Mouse (Mus musculus) A20 (cell line): ENCODE data around the gene Clpx.
"Not testable (repeated sequence)": the region's sequence is repeated elsewhere in the genome, so short reads cannot be mapped to it uniquely, and the experiment has no call there.

Experiments
- DNase-seq: peaks from one replicate; pipeline ENCODE4 v3.0.0-alpha.2; 2011; ENCODE audit warnings: low read depth, low spot score

The Clpx gene

DNA sequence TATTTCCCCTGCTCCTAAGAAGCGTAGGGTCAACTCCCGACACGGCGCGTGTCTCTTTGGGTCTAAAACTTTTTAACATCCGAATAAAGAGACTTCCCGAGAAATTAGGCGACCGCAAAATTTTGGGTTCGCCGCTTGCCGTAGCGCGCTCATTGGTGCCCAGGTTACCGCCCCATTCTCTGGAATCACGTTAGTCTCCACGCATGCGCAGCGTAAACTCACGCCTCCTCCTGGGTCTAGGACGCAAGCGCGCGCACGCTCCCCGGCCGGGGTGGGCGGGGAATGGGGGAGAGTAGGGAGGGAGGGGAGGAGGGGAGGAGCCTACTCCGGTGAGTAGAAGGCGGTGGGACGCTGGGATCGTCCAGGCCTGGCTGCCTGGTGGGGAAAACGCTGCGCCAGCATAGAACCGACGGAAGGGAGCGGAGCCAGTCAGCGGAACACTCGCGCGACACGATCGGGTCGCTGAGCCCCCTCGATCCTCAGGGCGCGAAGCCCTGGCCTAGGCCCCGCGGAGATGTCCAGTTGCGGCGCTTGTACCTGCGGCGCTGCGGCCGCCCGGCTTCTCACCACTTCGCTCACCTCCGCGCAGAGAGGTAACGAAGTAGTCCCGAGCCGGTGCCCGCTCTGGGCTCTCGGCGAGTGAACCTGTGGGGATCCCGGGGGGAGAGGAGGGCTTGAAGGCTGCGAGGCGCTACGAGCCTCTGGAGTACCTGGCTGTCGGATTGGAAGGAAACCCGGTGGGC lies at the start of gene Clpx:
TSS of gene Clpx (plus strand) at position 288 of the 743 bp plus-strand sequence.
- peak; percentile 99 for DNase-seq

DNA sequence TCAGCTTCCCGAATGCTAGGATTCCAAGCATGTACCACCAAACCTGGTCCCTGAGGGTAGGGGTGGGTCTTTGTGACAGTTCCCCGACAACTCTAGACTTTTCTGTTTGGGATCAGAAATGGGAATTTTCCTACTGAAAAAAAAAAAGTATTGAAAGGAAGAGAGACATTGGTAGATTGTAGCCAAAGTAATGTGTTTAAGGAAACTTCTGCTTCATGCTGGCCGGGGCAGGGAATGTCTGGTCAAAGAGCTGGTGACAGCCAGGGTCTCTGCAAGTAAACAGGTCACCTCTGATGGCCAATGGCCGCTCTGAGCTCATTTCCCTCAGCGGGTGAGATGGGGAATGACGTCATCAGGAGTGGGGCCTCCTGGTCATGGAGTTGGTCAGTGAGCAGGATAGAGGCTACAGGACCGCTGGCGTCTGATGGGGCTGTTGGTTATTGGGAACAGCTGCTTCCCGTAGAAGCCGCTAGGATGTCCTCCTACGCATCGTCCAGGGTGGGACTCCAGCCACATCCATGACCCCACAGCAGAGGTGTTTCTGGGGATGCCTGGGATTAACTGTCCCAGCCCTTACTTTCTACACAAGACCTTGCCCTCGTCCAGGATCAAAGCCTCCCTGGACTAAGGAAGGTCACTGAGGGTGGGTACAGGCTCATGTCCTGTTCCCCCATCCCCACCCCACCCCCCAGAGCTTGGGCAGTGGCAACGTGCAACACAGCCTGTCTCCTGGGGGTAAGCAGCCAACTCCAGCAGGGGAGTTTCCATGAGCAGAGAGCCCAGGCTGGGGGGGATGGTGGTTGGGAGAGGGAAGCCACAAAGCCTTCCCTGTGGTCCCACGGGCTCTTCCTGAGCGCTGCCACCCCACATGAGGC lies 46.3 kb upstream of the Clpx start:
- no peak for DNase-seq

DNA sequence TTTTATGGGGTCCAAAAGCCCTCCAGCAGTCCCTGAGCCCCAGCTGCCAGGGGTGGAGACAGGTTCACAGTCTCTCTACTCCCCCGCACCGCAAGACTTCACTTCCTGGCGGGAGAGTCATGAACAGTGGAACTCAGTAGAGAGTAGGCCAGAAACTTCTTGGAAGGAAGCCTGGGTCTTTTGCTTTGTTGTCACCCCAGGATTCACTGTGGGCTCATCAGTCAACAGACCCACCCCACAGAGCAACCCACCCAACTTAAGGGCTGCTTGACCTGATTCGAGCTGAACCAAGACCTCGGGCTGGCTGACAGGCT lies 45.7 kb upstream of the Clpx start:
- DNase-seq, result no peak

DNA sequence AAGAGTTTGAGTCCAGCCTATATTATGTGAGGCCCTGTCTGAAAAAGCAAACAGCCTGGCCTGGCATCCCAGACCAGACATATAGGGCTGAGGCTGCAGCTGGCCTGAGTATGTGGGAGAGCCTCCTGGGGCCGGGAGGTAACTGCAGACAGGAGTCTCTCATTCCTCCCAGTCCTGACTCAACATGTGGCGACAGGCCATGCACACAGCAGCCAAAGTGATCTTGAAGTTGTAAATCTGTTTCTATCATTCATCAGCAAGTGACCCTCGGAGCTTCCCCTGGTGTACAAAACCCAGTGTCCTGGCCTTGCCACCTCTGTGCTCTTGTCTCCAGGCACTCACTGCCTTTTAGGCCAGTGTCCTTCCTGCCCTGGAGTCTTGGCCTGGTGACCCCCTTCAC lies 42.0 kb upstream of the Clpx start:
- DNase-seq, result no peak

DNA sequence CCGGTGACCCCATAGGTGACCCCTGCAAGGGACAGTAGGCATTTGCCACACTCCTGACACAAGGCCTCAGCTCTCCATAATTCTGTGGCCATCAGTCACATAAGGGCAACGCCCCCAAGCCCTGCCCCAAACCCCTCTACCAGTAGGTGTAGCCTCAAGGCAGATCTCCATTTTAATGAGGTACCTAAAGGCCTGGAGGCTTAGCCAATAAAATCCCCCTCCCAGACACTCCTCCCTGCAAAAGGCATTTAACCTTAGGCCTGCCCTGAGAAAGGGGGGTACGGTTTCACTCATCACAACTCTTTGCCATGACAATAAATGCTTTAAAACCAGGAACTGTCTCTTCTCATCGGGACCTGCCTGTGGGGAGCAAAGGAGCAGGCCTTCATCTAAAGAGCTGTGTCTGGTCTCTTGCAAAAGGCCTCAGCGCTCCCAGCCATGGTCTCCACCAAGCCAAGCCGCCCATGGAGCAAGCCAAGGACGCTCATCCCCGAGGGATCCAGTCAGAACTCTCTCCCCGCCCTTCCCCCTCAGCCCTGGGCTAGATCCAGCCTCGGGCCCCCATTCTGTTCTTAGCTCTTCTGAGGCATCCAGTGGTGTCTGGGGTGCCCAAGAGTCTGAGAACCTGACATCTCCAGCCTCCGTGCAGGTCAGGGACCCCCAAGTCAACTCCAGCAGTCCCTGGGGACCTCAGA lies 38.0 kb upstream of the Clpx start:
- no peak for DNase-seq

DNA sequence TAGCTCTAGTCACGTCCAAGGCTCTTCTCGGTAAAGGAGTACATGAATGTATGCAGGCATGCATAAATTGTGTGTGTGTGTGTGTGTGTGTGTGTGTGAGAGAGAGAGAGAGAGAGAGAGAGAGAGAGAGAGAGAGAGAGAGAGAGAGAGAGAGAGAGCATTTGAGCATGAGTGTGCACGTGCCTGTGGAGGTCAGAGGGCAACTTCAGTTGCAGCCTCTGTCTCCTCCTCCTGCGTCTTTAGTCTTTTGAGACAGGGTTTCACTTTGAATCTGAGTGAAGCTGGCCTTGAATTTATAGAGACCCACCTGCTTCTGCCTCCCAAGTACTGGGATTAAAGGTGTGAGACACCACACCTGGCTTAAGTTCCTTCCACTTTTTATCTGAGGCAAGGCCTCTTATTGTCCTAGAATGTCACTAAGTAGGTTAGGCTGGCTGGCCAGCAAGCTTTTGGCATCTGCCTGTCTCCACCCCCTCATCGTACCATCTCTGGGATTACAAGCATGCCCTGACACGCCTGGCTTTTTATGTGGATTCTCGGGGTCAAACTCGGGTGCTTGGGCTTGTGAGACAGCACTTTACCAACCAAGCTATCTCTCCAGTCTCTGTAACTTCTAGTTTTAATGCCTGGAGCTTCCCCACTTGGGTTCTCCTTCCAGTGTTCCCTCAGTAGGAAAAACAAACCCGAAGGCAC lies 36.7 kb upstream of the Clpx start:
- peak; percentile 15 for DNase-seq

DNA sequence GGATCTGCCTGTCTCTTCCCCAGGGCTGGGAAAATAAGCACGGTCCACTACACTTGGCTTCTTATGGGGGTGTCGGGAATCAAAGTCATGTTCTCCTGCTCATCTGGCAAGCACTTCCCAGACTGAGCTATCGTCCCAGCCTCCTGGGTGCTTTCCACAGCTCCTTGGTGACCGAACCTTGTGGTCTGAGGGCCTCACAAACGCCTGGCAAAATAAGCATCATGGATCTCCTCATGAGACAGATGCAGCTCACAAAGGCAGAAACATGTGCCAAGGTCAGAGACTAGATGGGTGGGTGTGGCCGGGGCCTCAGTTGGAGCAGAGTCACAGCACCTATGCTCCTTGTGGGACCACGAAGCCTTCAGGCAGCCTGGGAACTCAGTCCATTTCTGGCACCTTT lies 34.7 kb upstream of the Clpx start:
- no peak for DNase-seq

DNA sequence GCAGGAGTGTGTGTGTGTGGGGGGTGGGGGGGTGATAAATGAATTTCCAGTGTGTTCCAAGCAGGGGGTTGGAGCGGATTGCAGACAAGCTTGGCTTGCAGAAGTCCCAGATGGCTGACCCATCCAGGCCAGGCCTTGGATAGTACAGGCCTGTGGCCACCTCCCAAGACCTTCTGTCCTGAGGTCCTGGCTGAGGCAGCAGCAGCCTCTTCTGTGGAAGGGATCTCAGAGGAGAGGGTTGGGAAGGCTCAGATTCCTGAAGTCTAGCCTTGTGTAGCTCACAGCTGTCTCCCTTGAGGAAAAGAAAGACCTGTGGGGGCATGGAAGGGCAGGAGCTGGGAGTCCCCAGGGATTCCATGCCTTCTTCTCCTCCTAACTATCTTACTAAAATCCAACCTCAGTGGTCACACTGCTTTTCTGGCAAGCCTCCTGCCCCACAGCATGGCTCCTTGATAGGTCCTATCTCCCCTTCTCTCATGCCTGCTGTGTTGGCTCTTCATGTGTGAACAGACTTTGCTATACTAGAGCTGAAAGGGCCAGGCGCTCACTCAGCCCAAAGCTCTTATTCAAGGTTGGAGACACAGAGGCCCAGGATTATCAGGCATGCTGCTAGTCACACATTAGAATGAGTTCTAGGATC lies 32.3 kb upstream of the Clpx start:
- no peak for DNase-seq

DNA sequence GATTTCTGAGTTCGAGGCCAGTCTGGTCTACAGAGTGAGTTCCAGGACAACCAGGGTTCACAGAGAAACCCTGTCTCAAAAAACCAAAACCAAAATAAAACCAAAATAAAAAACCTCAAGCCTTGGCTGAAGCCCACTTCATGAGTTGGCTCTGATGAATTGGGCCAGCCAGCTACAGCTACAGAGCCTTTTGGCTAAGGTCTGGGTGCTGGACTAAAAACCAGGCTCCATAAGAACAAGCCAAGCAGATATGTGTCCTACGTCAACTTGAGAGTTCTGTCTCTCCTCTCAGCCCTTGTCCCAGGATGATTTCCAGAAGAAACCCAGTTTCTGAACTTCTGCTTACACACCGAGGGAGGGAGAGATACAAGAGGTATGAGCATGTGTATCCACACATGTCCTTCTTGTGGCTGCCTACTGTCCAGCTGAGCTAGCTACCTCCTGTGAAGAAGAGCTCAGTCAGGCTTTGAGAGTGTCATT lies 31.4 kb upstream of the Clpx start:
- DNase-seq, result no peak

DNA sequence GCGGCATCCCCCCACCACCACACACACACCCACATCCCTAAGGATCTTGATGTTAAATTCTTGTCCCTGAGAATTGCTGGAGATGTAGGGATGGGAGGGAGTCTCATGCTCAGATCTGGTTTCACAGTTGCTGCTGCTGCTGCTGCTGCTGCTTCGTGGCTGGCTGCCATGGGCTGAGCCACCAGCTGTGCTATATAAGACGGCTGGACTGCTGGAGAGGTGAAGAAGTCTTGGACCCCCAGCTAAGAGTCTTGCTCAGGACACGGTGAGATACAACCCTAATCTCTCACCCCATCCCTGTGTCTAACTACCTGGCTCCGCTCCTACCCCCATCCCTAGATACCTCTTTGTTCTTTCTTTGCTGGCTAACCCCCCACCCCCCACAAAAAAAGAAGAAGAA lies 29.1 kb upstream of the Clpx start, which contains the start of gene Cilp:
TSS of gene Cilp (plus strand) at position 222 of the 400 bp plus-strand sequence.
- DNase-seq, result no peak

DNA sequence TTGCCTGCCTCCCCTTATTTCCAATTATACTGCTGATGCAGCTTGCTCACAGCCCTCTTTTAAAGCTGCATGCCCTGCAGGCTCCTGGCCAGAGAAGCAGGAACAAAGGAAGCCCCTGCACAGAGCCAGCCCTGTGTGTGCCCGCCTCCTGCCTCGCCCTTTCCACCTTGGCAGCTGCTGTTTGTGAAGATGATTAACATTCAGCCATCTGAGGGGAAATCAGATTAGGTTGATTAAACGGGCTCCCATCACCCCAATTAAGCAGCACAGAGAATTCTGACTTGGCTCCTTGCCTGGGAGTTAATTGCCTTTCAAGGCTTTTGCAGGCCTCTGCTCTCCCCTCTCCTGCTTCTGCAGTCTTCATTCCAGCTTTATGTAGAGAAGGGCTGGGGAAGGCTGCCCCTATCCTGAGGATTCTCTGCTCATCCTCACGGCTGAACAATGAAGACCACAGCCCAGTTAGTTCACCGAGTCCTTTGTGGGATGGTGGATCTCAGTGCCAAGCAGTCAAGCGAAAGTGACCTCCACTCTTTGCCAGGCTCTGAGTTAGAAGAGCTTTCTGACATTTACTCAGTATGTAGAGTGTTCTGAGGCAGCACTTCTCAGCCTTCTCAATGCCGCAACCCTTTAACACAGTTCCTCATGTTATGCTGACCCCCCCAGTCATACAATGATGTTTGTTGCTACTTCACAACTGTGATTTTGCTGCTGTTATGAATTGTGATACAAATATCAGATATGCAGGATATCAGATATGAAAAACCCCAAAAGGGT lies 26.1 kb upstream of the Clpx start:
- DNase-seq, result no peak

DNA sequence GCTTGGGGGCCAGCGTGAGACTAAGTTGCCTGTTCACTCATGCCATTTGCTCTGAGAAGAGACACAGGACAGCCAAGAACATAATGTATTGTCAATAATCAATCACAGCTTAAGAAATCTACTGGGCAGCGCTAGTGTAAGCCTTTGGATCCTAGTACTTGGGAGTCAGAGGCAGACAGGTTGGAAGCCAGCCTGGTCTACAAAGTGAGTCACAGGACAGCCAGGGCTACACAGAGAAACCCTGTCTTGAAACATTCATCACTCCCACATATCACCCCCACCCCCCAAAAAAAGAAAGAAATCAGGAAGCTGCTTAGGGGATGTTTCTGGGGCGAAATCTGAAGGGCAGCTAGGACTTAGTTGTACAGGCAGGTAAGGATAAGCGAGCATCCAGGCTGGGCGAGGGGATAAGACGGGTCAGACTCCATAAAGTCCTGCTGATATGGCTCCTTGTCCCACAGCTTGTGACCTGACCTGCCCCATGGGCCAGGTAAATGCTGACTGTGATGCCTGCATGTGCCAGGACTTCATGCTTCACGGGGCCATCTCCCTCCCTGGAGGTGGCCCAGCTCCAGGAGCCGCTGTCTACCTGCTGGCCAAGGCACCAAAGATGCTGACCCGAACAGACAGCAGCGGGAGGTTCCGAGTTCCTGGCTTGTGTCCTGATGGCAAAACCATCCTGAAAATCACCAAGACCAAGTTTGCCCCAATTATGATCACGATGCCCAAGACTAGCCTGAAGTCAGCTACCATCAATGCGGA lies 20.8 kb upstream of the Clpx start:
- no peak for DNase-seq

DNA sequence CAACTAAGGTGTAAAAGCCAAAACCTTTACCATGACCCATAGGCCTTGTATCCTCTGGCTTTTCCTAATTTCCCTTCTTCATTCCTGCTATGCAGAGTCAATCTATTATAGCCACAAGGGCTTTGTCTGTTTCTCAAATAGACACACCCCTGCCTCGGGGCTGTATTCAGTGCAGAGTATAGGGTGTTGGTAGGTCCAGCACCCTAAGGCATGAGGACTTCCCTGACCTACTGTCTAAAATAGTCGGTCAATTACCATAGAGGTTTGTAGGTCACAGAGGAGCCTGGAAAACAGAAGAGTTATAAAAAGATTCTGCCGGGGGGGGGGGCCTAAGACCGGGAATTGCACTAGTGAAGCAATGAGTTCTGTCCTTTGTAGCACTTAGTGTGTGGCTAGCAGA lies 20.2 kb upstream of the Clpx start:
- DNase-seq, result no peak

DNA sequence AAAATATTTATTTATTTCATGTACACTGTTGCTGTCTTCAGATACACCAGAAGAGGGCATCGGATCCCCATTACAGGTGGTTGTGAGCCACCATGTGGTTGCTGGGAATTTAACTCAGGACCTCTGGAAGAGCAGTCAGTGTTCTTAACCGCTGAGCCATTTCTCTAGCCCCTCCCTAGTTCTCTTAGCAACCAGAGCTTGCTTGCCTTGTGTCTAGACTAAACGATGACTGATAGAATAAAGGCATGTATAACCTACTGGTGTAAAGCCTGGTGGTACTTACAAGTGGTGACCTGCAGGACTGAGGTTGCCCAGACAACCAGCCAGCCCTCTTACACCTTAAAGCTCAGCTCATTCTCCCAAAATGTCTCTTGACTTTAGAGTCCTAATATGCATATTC lies 19.2 kb upstream of the Clpx start:
- not testable (repeated sequence) for DNase-seq

DNA sequence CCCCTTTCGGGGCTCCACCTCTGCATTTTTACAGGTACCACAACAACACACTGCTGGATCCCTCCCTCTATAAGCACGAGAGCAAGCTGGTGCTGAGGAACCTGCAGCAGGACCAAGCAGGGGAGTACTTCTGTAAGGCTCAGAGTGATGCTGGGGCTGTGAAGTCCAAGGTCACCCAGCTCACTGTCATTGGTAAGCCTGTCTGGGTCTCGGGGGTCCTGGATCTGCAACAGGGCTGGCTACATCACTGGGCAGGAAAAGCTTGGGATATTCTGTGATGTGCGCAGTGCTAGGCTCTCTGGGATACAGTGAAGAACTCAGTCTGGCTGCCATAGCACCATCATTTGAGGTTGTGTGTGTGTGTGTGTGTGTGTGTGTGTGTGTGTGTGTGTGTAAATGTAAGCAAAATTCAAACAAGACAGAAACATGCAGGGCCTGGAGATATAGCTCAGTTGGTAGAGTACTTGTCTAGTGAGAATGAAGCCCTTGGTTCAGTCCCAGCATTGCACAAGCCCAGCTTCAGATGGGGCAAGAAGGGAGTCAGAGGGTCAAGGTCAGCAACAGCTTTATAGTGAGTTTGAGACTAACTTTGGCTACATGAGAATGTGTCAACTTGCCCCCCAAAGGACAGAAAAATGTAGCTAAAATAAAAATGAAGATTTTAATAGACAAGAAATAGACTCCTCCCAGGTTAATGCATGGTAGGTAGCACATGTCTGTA lies 18.1 kb upstream of the Clpx start:
- DNase-seq, result no peak

DNA sequence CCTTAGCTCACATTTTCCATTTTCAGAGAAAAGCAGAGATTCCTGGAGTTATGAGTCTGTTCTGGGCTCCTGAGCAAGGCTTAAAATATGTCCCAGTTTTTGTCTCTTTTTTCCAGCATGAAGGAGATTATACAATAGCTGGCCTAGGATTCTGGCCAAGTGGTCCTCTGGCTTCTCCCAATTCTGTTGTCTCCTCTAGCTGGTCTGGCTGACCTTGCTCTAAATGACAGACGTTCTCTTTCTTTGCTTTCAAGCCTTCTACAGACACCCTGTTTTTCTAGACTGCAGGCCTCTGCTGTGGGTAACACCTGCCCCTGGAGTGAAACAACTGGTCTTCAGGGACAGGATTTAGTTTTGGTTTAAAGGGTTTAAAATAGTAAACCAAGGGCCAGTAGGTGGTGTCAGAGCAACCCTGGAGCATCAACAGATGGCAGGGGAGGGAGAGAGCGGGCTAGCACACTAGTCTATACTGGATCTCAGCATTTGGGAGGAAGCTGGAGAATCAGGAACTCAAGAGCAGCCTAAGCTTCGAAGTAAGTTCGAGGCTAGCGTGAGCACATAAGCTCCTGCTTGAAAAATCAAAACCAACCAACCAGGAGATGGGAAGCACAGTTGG lies 12.4 kb upstream of the Clpx start:
- no peak for DNase-seq

DNA sequence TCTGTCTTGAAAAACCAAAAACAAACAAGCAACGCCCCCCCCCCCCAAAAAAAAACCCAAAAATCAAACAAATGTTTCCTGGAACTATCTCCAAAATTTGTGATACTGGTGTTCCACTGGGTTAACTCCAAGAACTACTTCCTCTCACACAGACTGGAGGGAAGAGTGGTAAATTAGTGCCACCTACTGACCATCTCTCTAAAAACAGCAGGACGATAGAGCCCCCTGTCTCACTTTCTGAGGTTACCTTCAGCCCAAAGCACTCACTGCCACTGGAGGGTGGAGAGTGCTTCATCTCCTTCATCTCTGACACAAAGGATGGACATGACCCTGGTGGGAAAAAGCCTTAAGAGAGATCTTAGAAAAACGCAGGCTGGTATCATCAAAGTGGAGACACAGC lies 10.8 kb upstream of the Clpx start:
- peak; percentile 64 for DNase-seq

DNA sequence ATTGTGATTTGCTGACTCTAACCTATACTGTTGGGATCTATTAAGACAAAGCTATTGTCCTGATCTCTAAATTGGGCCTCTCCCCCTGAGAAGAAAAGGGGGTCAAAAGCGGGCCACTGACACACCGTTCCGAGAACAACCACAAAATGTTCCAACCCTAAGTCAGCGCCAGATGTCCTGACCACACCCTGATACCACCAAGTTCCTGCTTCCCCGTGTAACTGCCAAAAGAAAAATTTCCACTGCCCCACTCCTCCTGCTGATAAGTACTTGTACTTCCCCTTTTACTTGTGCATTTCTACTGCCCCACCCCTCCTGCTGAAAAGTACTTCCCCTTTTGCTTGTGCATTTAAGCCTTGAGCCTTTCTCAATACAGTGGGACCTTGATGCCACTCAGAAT lies 5.8 kb upstream of the Clpx start:
- DNase-seq, result not testable (repeated sequence)

DNA sequence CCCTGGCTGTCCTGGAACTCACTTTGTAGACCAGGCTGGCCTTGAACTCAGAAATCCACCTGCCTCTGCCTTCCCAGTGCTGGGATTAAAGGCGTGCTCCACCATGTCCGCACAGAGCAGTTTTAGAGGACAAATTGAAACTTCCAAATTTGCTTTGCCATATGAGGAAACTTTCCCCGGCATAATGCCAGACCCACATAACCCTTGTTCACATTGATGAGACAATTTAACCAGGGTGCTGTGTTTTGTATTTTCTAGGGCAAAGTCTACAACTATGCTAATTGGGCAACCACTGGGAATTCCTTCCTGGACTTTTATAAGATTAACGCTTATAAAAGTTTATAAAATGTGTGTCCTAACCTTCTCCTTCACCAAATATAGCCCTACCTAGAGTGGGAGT lies 4.1 kb upstream of the Clpx start:
- no peak for DNase-seq
